Comparison of ENCODE assay signal across 19 mouse cellular contexts in genomic region chr10:95246696-95247095, GRCm38 (mm10).
"Had no signal": no experiment of that assay in that cellular context is flagged by ENCODE, and none has a peak within 500 bp of the region (broad histone marks: within the 10 kb centered on the region; RNA-seq: fewer than 3 reads in every experiment).

No protein-coding gene starts in this region.

- H3K9me3 ChIP-seq: lung, embryonic 15.5 days; midbrain, embryonic 10.5 days; midbrain, embryonic 12.5 days; neural tube, embryonic 13.5 days; neural tube, embryonic 15.5 days had no signal

- H3K36me3 ChIP-seq: lung, embryonic 15.5 days; midbrain, embryonic 10.5 days; midbrain, embryonic 12.5 days; neural tube, embryonic 13.5 days; neural tube, embryonic 15.5 days had no signal

- H3K9ac ChIP-seq: liver, embryonic 14.5 days; lung, embryonic 15.5 days; midbrain, embryonic 12.5 days; neural tube, embryonic 13.5 days; neural tube, embryonic 15.5 days had no signal

- ATAC-seq: midbrain, embryonic 16.5 days had no signal

- DNase-seq: lung, adult 18-20 months; lung, postnatal 4 days; midbrain, embryonic 14.5 days; retina, postnatal 1 day; right cerebral cortex, adult 18-20 months; right cerebral cortex, postnatal 25 days; right cerebral cortex, postnatal 4 days; spleen, adult 18-20 months; thymus, adult 18-20 months; thymus, postnatal 25 days; thymus, postnatal 4 days had no signal

- H3K27ac ChIP-seq: liver, embryonic 14.5 days; midbrain, embryonic 10.5 days; midbrain, embryonic 12.5 days; neural tube, embryonic 13.5 days; neural tube, embryonic 15.5 days had no signal

- H3K4me3 ChIP-seq: lung, embryonic 15.5 days; midbrain, embryonic 10.5 days; midbrain, embryonic 12.5 days; myocyte; neural tube, embryonic 13.5 days; neural tube, embryonic 15.5 days had no signal

- H3K27me3 ChIP-seq: lung, embryonic 15.5 days; neural tube, embryonic 13.5 days; neural tube, embryonic 15.5 days had no signal

- H3K4me2 ChIP-seq: lung, embryonic 15.5 days; midbrain, embryonic 12.5 days; neural tube, embryonic 13.5 days; neural tube, embryonic 15.5 days had no signal
